Mouse (Mus musculus) limb, embryonic 12.5 days (tissue): ENCODE measurements around the gene Dtnb. TPM values are rescaled to one million over a fixed set of nuclear protein-coding genes. Genes with fewer than 3 reads are reported as not detected.

Source experiments
- ATAC-seq: fragments of 200-750 bp; cut with Nextera tagmentation; 2 replicates; pipeline ENCODE4 v1.8.0; 2017; ENCODE audit warnings: low read depth, moderate TSS enrichment; ENCODE audit not compliant: insufficient number of reproducible peaks, insufficient read depth, low FRiP score, low TSS enrichment
- H3K27ac ChIP-seq: fragments of 300-500 bp; sonication (generic); 2 replicates; pipeline ENCODE4 v1.5.1; 2016; ENCODE audit warnings: mild to moderate bottlenecking, moderate library complexity
- H3K27me3 ChIP-seq: fragments of 300-500 bp; sonication (generic); 2 replicates; pipeline ENCODE4 v1.6.1; 2016; ENCODE audit warnings: mild to moderate bottlenecking, moderate library complexity
- H3K36me3 ChIP-seq: fragments of 300-500 bp; sonication (generic); 2 replicates; pipeline ENCODE4 v1.6.1; 2016; ENCODE audit warnings: mild to moderate bottlenecking, moderate library complexity
- H3K4me1 ChIP-seq: fragments of 300-500 bp; sonication (generic); replicated peaks from 2 replicates; pipeline ENCODE4 v1.6.1; 2016
- H3K4me2 ChIP-seq: fragments of 300-500 bp; sonication (generic); 2 replicates; pipeline ENCODE4 v1.6.1; 2016; ENCODE audit warnings: mild to moderate bottlenecking, moderate library complexity
- H3K4me3 ChIP-seq: fragments of 300-500 bp; sonication (generic); replicated peaks from 2 replicates; pipeline ENCODE4 v1.5.1; 2016; ENCODE audit warnings: mild to moderate bottlenecking
- H3K9ac ChIP-seq: fragments of 300-500 bp; sonication (generic); replicated peaks from 2 replicates; pipeline ENCODE4 v1.6.1; 2016; ENCODE audit warnings: mild to moderate bottlenecking, moderate library complexity
- H3K9me3 ChIP-seq: fragments of 300-500 bp; sonication (generic); 2 replicates; pipeline ENCODE4 v1.6.1; 2016; ENCODE audit warnings: mild to moderate bottlenecking, moderate library complexity
- WGBS: fragments of 180-500 bp; shearing (Covaris S2); methylation state at CpG from one replicate; pipeline ENCODE4 v1.1.7; 2016; 5-methylcytosine and 5-hydroxymethylcytosine counted together
- polyA plus RNA-seq: library from polyadenylated mRNA; unstranded; fragments of >200 nt; fragmentation: Nextera tagmentation; extraction: Ambion mirVana; gene quantifications from 2 replicates; pipeline ENCODE4 v1.2.1, GENCODE M21; 2016

The Dtnb gene
- polyA plus RNA-seq, 1 experiment from 2014 or later = 47.6 TPM

- no peaks in the 10 kb centered on the region for H3K27me3 ChIP-seq
- peaks cover 19% of the 10 kb centered on the region for H3K4me1 ChIP-seq
- H3K9ac ChIP-seq = no peak overlapping the region
- no peaks in the 10 kb centered on the region for H3K9me3 ChIP-seq
- no peak overlapping the region for H3K4me3 ChIP-seq
- peaks cover 6% of the 10 kb centered on the region; the same call in 1 of the 2 replicates for H3K36me3 ChIP-seq
- no peak overlapping the region for H3K27ac ChIP-seq
- WGBS = 96% methylated on average over 8 of the region's 8 CpGs
- no peak for ATAC-seq
- H3K4me2 ChIP-seq = no peak overlapping the region
Observed at GRCm38 (mm10) chr12:3615041-3615440, 42.9 kb downstream of the Dtnb start.

- ATAC-seq = no peak
- H3K9me3 ChIP-seq = no peaks in the 10 kb centered on the region
- H3K4me1 ChIP-seq = no peaks in the 10 kb centered on the region
- H3K9ac ChIP-seq = no peak overlapping the region
- H3K4me3 ChIP-seq = no peak overlapping the region
- no peaks in the 10 kb centered on the region for H3K27me3 ChIP-seq
- H3K27ac ChIP-seq = no peak overlapping the region
- H3K4me2 ChIP-seq = no peak overlapping the region
- H3K36me3 ChIP-seq = 0 out of 2 replicates have a peak, but pooled peaks cover 6% of the 10 kb centered on the region
- 89% methylated on average over 7 of the region's 7 CpGs for WGBS
Observed at GRCm38 (mm10) chr12:3618144-3619020, 46.2 kb downstream of the Dtnb start.

- Histone ChIP-seq H3K9ac (no peak overlapping the region), H3K4me3 (no peak overlapping the region), H3K4me1 (no peaks in the 10 kb centered on the region), H3K27ac (no peak overlapping the region), H3K4me2 (no peak overlapping the region), H3K36me3 (0 out of 2 replicates have a peak, but pooled peaks cover 6% of the 10 kb centered on the region), H3K9me3 (no peaks in the 10 kb centered on the region), H3K27me3 (no peaks in the 10 kb centered on the region)
- 94% methylated on average over 3 of the region's 3 CpGs for whole genome bisulfite sequencing
- ATAC-seq = no peak
Observed at GRCm38 (mm10) chr12:3619021-3619367, 46.8 kb downstream of the Dtnb start.

DNA sequence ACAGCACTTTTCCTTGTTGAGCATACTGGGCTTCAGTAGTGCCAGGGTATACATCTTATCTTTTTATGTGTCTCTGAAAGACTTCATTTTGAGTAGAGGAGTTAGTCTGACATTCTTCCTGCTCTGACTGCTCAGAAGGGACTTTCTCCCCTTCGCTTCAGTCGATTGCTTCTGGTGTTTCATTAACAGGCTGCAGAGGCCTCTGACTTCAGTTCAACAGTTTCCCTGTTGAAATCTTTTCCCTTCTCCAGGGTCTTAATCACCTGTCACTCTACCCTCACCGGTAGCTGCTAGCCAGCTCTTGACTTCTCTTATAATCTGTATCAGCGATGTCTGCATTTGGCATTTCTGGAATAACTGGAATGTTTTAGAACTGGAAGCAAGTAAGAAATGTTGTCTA is 54.7 kb downstream of the Dtnb start:
- H3K27ac ChIP-seq = no peak overlapping the region
- H3K27me3 ChIP-seq = no peaks in the 10 kb centered on the region
- H3K9ac ChIP-seq = no peak overlapping the region
- WGBS = 82% methylated on average over 4 of the region's 4 CpGs
- no peak overlapping the region for H3K4me3 ChIP-seq
- no peaks in the 10 kb centered on the region for H3K9me3 ChIP-seq
- no peaks in the 10 kb centered on the region for H3K4me1 ChIP-seq
- ATAC-seq = no peak
- H3K36me3 ChIP-seq = no peaks in the 10 kb centered on the region
- no peak overlapping the region for H3K4me2 ChIP-seq

DNA sequence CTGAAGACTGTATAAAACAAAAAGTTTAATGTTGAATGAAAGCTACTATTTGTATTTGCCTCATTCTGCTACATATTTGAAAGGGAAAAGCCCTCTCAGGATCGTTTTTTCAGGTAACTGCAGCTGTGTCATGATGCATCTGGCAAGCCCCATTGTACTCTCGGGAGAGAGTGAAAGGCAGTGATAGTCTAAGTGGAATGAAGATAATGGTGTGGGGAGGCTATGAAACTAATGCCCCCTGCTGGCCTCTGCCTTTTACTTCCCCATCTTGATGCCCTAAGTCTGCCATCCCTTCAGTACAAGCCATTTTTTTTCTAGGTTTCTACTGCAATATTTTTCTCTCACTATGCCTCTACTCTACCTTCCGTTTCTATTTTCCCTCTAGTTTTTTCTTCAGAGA is 69.8 kb downstream of the Dtnb start:
- Histone ChIP-seq H3K27me3 (no peaks in the 10 kb centered on the region), H3K4me2 (no peak overlapping the region), H3K4me3 (no peak overlapping the region), H3K36me3 (peaks cover 9% of the 10 kb centered on the region; the same call in 1 of the 2 replicates), H3K9me3 (no peaks in the 10 kb centered on the region), H3K4me1 (no peaks in the 10 kb centered on the region), H3K9ac (no peak overlapping the region), H3K27ac (no peak overlapping the region)
- ATAC-seq = no peak
- WGBS = 60% methylated on average over 3 of the region's 3 CpGs

GRCm38 (mm10) chr12:3656799-3657198 is 84.6 kb downstream of the Dtnb start:
- Histone ChIP-seq H3K27ac (no peak overlapping the region), H3K4me3 (no peak overlapping the region), H3K9ac (no peak overlapping the region), H3K36me3 (peaks cover 7% of the 10 kb centered on the region; the same call in 1 of the 2 replicates), H3K4me2 (no peak overlapping the region), H3K9me3 (no peaks in the 10 kb centered on the region), H3K4me1 (no peaks in the 10 kb centered on the region), H3K27me3 (no peaks in the 10 kb centered on the region)
- no peak for ATAC-seq
- WGBS = 88% methylated on average over 7 of the region's 7 CpGs

- no peaks in the 10 kb centered on the region for H3K4me1 ChIP-seq
- no peak for ATAC-seq
- WGBS = 93% methylated on average over 4 of the region's 4 CpGs
Observed at GRCm38 (mm10) chr12:3657234-3657633, 85.1 kb downstream of the Dtnb start.

DNA sequence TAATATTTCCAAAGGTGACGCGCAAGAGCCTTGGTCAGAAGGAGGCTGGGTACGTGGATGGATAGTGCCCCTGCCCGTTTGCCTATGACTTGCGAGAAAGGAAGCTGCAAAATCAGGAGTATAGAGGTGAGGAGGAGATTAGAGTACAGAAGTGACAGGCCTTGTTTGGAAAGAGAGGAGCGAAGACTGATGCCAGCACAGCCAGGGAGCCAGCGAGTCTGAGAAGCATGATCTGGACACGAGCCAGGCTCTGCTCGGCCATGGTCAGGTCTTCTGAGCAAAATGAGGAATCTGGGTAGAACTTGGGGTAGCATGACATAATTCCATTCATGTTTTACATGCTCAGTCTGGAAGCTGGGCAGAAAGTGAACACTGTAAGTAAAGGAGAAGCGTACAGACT is 85.6 kb downstream of the Dtnb start:
- H3K36me3 ChIP-seq = peaks cover 7% of the 10 kb centered on the region; the same call in 1 of the 2 replicates
- no peaks in the 10 kb centered on the region for H3K27me3 ChIP-seq
- WGBS = 94% methylated on average over 10 of the region's 10 CpGs
- no peak for ATAC-seq
- H3K4me3 ChIP-seq = no peak overlapping the region
- H3K27ac ChIP-seq = no peak overlapping the region
- no peaks in the 10 kb centered on the region for H3K9me3 ChIP-seq
- no peaks in the 10 kb centered on the region for H3K4me1 ChIP-seq
- H3K9ac ChIP-seq = no peak overlapping the region
- H3K4me2 ChIP-seq = no peak overlapping the region

More at GRCm38 (mm10) chr12:3657234-3657633, 85.1 kb downstream of the Dtnb start:
- Histone ChIP-seq H3K9me3 (no peaks in the 10 kb centered on the region), H3K27me3 (no peaks in the 10 kb centered on the region), H3K9ac (no peak overlapping the region), H3K4me2 (no peak overlapping the region), H3K27ac (no peak overlapping the region), H3K4me3 (no peak overlapping the region), H3K36me3 (peaks cover 7% of the 10 kb centered on the region; the same call in 1 of the 2 replicates)

DNA sequence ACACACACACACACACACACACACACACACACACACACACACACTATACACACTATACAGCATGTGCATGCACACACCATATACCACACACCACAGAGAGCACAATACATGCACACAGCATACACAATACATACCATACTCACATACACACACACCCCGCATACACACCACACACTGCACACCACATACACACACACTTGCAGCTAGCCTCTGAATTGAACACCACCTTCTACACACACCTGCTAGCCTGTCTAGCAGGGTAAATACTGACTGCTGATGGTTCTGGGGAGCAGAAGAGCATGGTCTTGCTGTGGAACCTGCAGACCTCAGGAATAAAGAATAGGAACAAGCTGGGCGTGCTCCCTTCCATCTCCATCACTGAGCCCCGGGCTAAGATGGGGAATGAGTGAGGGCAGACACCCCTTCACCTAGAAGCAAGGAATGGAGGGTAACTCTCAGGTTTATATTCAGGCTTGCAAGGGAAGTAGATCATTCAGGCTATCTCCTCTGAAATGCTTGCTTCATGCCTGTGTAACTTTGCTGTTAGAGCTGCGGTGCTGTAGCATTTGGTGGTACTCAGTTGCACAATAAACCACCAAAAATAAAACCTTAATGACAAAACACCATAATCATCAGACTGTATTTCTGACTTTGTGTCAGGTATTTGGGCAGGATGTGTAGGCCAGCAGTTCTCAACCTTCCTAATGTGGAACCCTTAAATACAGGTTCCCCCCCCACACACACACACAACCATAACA is 87.6 kb downstream of the Dtnb start:
- no peak overlapping the region for H3K27ac ChIP-seq
- no peak overlapping the region for H3K4me2 ChIP-seq
- H3K4me3 ChIP-seq = no peak overlapping the region
- no peak for ATAC-seq
- H3K36me3 ChIP-seq = peaks cover 12% of the 10 kb centered on the region; the same call in 1 of the 2 replicates
- 91% methylated on average over 4 of the region's 4 CpGs for WGBS
- no peak overlapping the region for H3K9ac ChIP-seq
- H3K9me3 ChIP-seq = no peaks in the 10 kb centered on the region
- H3K4me1 ChIP-seq = no peaks in the 10 kb centered on the region
- no peaks in the 10 kb centered on the region for H3K27me3 ChIP-seq

DNA sequence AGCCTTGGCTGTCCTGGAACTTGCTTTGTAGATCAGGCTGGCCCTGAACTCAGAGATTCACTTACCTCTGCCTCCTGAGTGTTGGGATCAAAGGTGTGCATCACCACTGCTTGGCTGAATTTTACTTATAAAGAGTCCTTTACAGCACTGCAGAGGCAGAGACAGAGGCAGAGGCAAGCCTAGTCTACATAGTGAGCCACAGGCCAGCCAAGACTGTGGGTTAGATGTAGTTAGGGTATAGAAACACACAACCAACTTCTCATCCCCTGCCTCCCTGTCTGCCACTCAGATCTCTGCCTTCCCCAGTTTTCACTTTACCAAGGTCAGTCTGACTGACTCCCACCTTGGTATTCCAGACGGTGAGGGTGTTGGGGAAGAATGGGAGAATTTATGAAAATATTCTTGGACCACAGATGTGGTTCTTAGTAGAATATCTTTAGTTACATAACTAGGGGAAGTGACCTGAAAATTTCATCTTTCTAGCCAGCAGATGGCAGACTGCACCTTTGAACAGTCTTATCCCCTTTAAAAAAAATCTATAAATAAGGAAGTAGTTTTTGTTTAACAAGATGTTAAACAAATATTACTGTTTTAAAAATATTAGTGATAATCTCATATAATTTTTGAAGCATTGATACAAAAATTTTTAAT is 88.9 kb downstream of the Dtnb start:
- peaks cover 15% of the 10 kb centered on the region; the same call in 1 of the 2 replicates for H3K36me3 ChIP-seq
- H3K27me3 ChIP-seq = no peaks in the 10 kb centered on the region
- H3K27ac ChIP-seq = no peak overlapping the region
- 81% methylated on average over 1 of the region's 1 CpGs for WGBS
- no peaks in the 10 kb centered on the region for H3K9me3 ChIP-seq
- H3K9ac ChIP-seq = no peak overlapping the region
- no peak overlapping the region for H3K4me3 ChIP-seq
- no peak for ATAC-seq
- no peaks in the 10 kb centered on the region for H3K4me1 ChIP-seq
- H3K4me2 ChIP-seq = no peak overlapping the region

- Histone ChIP-seq H3K9me3 (no peaks in the 10 kb centered on the region), H3K4me2 (no peak overlapping the region), H3K27ac (no peak overlapping the region), H3K4me3 (no peak overlapping the region), H3K27me3 (no peaks in the 10 kb centered on the region), H3K36me3 (peaks cover 18% of the 10 kb centered on the region; the same call in 1 of the 2 replicates), H3K4me1 (no peaks in the 10 kb centered on the region), H3K9ac (no peak overlapping the region)
- no peak for ATAC-seq
Observed at GRCm38 (mm10) chr12:3662660-3663059, 90.5 kb downstream of the Dtnb start.
